Mouse (Mus musculus): ENCODE data around the gene Mink1. TPM values are rescaled to one million over a fixed set of nuclear protein-coding genes. Genes with fewer than 3 reads are reported as not detected.
A peak's percentile ranks its signal among the peaks of the same experiment; 100 is the strongest.
"Not testable (repeated sequence)": the region's sequence is repeated elsewhere in the genome, so short reads cannot be mapped to it uniquely, and the experiment has no call there.

The Mink1 gene
- total and polyA plus RNA-seq, 2 experiments from 2014 or later, result 5.0 to 20.4 TPM

DNA sequence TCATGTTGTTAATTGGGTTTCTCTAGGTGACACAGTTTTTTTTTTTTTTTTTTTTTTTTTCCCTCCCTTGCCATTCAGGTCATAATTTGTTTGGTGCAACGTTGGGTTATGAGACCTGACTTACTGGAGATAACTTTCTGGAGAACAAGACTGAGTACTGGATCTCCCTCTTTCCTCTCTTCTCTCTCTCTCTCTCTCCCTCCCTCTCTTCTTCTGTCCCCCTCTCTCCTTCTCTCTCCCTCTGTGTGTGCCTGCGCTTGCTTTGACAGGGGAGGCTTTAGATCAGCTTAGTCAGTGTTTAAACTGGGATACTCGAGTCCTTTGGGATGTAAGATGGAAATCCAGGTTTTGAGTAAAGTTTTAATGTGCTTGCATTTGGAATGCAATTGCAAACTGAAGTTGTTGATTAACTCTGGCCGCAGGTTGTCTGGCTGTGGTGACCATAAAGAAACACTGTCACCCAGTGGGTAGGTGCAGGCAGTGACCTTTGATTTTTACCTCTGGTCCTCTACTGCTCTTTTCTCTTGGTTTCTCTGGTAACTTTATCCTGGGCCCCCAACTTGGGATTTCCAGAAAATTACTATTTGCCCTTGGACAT, 1.7 kb downstream of the Mink1 start:
- 49% methylated on average over 4 of the region's 4 CpGs for WGBS
- ATAC-seq (ENCODE audit: insufficient read depth, low read depth), result no peak
- H3K27ac ChIP-seq (ENCODE audit: low read depth), result no peak overlapping the region

DNA sequence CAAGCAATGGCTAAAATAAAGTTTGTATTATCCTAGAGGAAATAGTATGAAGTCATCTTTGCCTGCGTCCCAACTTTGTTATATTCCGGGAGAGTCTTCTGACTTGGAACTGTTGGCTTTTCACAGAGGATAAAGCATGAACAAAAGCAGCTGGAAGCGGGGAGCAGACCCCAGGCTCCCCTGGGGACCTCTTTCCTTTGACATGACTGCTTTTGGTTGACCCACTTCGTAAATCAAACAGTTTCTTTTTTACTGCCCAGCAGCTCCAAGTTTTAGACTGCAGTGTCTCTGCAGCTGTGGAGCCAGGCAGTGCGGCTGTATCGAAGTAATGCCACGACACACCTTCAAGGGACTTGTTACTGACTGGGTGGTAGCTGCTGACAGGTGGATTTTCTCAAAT, 3.9 kb downstream of the Mink1 start:
- Histone ChIP-seq H3K36me3 (replicated peaks; ENCODE audit: control insufficient read depth, insufficient read depth, low read length) (no peaks in the 10 kb centered on the region), H3K4me1 (ENCODE audit: control insufficient read depth, insufficient read depth) (no peaks in the 10 kb centered on the region), H3K4me2 (ENCODE audit: low read depth, low read length) (no peak overlapping the region), H3K4me3 (ENCODE audit: low read depth, low read length) (no peak overlapping the region), H3K27me3 (ENCODE audit: control insufficient read depth, insufficient read depth, low read length) (no peaks in the 10 kb centered on the region), H3K27ac (ENCODE audit: low read depth) (no peak overlapping the region), H3K9ac (replicated peaks; ENCODE audit: low read depth, low read length) (no peak overlapping the region), H3K9me3 (replicated peaks; ENCODE audit: control insufficient read depth, low read length) (no peaks in the 10 kb centered on the region)
- WGBS, result 61% methylated on average over 7 of the region's 7 CpGs
- no peak for TF ChIP-seq CTCF (IDR thresholded peaks at IDR 0.05; ENCODE audit: low read depth)
- TF ChIP-seq EP300 (IDR thresholded peaks at IDR 0.05; ENCODE audit: low read depth), result no peak
- DNase-seq (ENCODE audit: low spot score), result no peak
- ATAC-seq (ENCODE audit: insufficient read depth, low read depth), result no peak

More for the DNA sequence above, 1.7 kb downstream of the Mink1 start:
- Histone ChIP-seq H3K4me1 (ENCODE audit: control insufficient read depth, insufficient read depth) (no peaks in the 10 kb centered on the region), H3K9me3 (replicated peaks; ENCODE audit: control insufficient read depth, low read length) (no peaks in the 10 kb centered on the region), H3K36me3 (replicated peaks; ENCODE audit: control insufficient read depth, insufficient read depth, low read length) (no peaks in the 10 kb centered on the region), H3K4me3 (ENCODE audit: low read depth, low read length) (peak overlapping the region; percentile 77), H3K27me3 (ENCODE audit: control insufficient read depth, insufficient read depth, low read length) (no peaks in the 10 kb centered on the region), H3K4me2 (ENCODE audit: low read depth, low read length) (peak overlapping the region; percentile 85), H3K9ac (replicated peaks; ENCODE audit: low read depth, low read length) (0 out of 2 replicates have a peak overlapping the region, but pooled peaks have one; percentile 76)
- DNase-seq (ENCODE audit: low spot score), result no peak
- no peak for TF ChIP-seq CTCF (IDR thresholded peaks at IDR 0.05; ENCODE audit: low read depth)
- no peak for TF ChIP-seq EP300 (IDR thresholded peaks at IDR 0.05; ENCODE audit: low read depth)

- H3K4me3 ChIP-seq (ENCODE audit: low read depth, low read length); H3K9me3 ChIP-seq (replicated peaks; ENCODE audit: control insufficient read depth, low read length); ATAC-seq (ENCODE audit: insufficient read depth, low read depth); H3K36me3 ChIP-seq (replicated peaks; ENCODE audit: control insufficient read depth, insufficient read depth, low read length); H3K27ac ChIP-seq (ENCODE audit: low read depth); H3K4me2 ChIP-seq (ENCODE audit: low read depth, low read length); H3K4me1 ChIP-seq (ENCODE audit: control insufficient read depth, insufficient read depth); DNase-seq (ENCODE audit: low spot score); H3K9ac ChIP-seq (replicated peaks; ENCODE audit: low read depth, low read length); H3K27me3 ChIP-seq (ENCODE audit: control insufficient read depth, insufficient read depth, low read length): not testable (repeated sequence)
- WGBS, result 79% methylated on average over 1 of the region's 1 CpGs
These were observed 7.9 kb downstream of the Mink1 start for GRCm38 (mm10) chr11:70570614-70571013.

DNA sequence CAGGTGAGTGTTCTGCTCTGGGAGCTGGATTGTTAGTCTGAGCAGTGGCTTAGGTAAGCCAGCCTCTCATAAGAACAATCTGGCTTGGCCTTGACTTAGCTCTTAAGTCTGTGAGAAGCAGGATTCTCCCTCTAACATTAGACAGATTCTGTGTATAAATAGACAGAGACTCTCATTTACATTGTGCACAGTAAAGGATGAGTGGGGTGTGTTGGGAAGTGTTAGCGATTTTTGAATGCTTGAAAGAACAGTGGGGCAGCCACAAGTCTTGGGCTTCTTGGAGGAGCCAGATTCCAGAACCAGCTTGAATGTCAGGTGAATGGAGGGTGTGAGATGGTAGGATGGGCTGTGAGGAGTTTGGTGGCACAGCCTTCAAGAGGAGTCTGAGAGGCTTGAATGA, 9.0 kb downstream of the Mink1 start:
- no peaks in the 10 kb centered on the region for H3K9me3 ChIP-seq (replicated peaks; ENCODE audit: control insufficient read depth, low read length)
- 92% methylated on average over 1 of the region's 1 CpGs for WGBS
- H3K4me3 ChIP-seq (ENCODE audit: low read depth, low read length), result no peak overlapping the region
- H3K4me2 ChIP-seq (ENCODE audit: low read depth, low read length), result no peak overlapping the region
- no peak overlapping the region for H3K27ac ChIP-seq (ENCODE audit: low read depth)
- H3K9ac ChIP-seq (replicated peaks; ENCODE audit: low read depth, low read length), result no peak overlapping the region
- no peaks in the 10 kb centered on the region for H3K4me1 ChIP-seq (ENCODE audit: control insufficient read depth, insufficient read depth)
- DNase-seq (ENCODE audit: low spot score) (no peak), ATAC-seq (ENCODE audit: insufficient read depth, low read depth) (no peak)
- no peaks in the 10 kb centered on the region for H3K36me3 ChIP-seq (replicated peaks; ENCODE audit: control insufficient read depth, insufficient read depth, low read length)
- TF ChIP-seq EP300 (IDR thresholded peaks at IDR 0.05; ENCODE audit: low read depth), result no peak
- TF ChIP-seq CTCF (IDR thresholded peaks at IDR 0.05; ENCODE audit: low read depth), result no peak
- no peaks in the 10 kb centered on the region for H3K27me3 ChIP-seq (ENCODE audit: control insufficient read depth, insufficient read depth, low read length)

GRCm38 (mm10) chr11:70572348-70572902, 9.7 kb downstream of the Mink1 start:
- Histone ChIP-seq H3K4me3 (ENCODE audit: low read depth, low read length) (no peak overlapping the region), H3K36me3 (replicated peaks; ENCODE audit: control insufficient read depth, insufficient read depth, low read length) (no peaks in the 10 kb centered on the region), H3K27ac (ENCODE audit: low read depth) (no peak overlapping the region), H3K4me2 (ENCODE audit: low read depth, low read length) (no peak overlapping the region), H3K9ac (replicated peaks; ENCODE audit: low read depth, low read length) (no peak overlapping the region), H3K27me3 (ENCODE audit: control insufficient read depth, insufficient read depth, low read length) (no peaks in the 10 kb centered on the region), H3K9me3 (replicated peaks; ENCODE audit: control insufficient read depth, low read length) (no peaks in the 10 kb centered on the region), H3K4me1 (ENCODE audit: control insufficient read depth, insufficient read depth) (no peaks in the 10 kb centered on the region)
- DNase-seq (ENCODE audit: low spot score) (no peak), ATAC-seq (ENCODE audit: insufficient read depth, low read depth) (no peak)
- 56% methylated on average over 5 of the region's 5 CpGs for WGBS
- TF ChIP-seq CTCF (IDR thresholded peaks at IDR 0.05; ENCODE audit: low read depth) (no peak), EP300 (IDR thresholded peaks at IDR 0.05; ENCODE audit: low read depth) (no peak)

GRCm38 (mm10) chr11:70573872-70574271, 11.2 kb downstream of the Mink1 start:
- Histone ChIP-seq H3K4me3 (ENCODE audit: low read depth, low read length) (no peak overlapping the region), H3K27me3 (ENCODE audit: control insufficient read depth, insufficient read depth, low read length) (no peaks in the 10 kb centered on the region), H3K9me3 (replicated peaks; ENCODE audit: control insufficient read depth, low read length) (no peaks in the 10 kb centered on the region), H3K4me2 (ENCODE audit: low read depth, low read length) (no peak overlapping the region), H3K36me3 (replicated peaks; ENCODE audit: control insufficient read depth, insufficient read depth, low read length) (no peaks in the 10 kb centered on the region), H3K4me1 (ENCODE audit: control insufficient read depth, insufficient read depth) (no peaks in the 10 kb centered on the region), H3K9ac (replicated peaks; ENCODE audit: low read depth, low read length) (no peak overlapping the region), H3K27ac (ENCODE audit: low read depth) (no peak overlapping the region)
- TF ChIP-seq CTCF (IDR thresholded peaks at IDR 0.05; ENCODE audit: low read depth) (no peak), EP300 (IDR thresholded peaks at IDR 0.05; ENCODE audit: low read depth) (no peak)
- no peak for DNase-seq (ENCODE audit: low spot score)
- WGBS, result 83% methylated on average over 6 of the region's 6 CpGs
- ATAC-seq (ENCODE audit: insufficient read depth, low read depth), result no peak

Data from heart, postnatal 0 days (tissue).